Mouse (Mus musculus) layer of hippocampus, postnatal 25 days (tissue): ENCODE data around the gene Cntnap2. TPM values are rescaled to one million over a fixed set of nuclear protein-coding genes. Genes with fewer than 3 reads are reported as not detected.

Experiments
- DNase-seq, 2 experiments: peaks; one replicate each; pipeline ENCODE4 v3.0.0; 2022; ENCODE audit warnings: mixed read lengths in 2 of 2, low spot score in 1 of 2; ENCODE audit errors: extremely low spot score in 1 of 2
- total RNA-seq, 2 experiments: library from RNA; stranded (reverse); gene quantifications; 2 replicates each; pipeline ENCODE4 v1.2.3; 2021

The Cntnap2 gene
- total RNA-seq, 2 experiments from 2014 or later: 125 to 139 TPM

- DNase-seq: no peak
Observed at GRCm38 (mm10) chr6:45871409-45871992, 812.3 kb downstream of the Cntnap2 start.

GRCm38 (mm10) chr6:45885486-45885885 is 826.3 kb downstream of the Cntnap2 start:
- no peak for DNase-seq

- no peak for DNase-seq
Observed at GRCm38 (mm10) chr6:45887901-45888300, 828.7 kb downstream of the Cntnap2 start.

- no peak for DNase-seq
Observed at GRCm38 (mm10) chr6:45938263-45938662, 879.1 kb downstream of the Cntnap2 start.

- DNase-seq: no peak
Observed at GRCm38 (mm10) chr6:45938775-45939174, 879.6 kb downstream of the Cntnap2 start.

- no peak for DNase-seq
Observed at GRCm38 (mm10) chr6:45945144-45945985, 886.2 kb downstream of the Cntnap2 start.

- no peak for DNase-seq
Observed at GRCm38 (mm10) chr6:45954773-45955172, 895.6 kb downstream of the Cntnap2 start.

- no peak for DNase-seq
Observed at GRCm38 (mm10) chr6:45964494-45964893, 905.3 kb downstream of the Cntnap2 start.

GRCm38 (mm10) chr6:45974471-45975154 is 915.5 kb downstream of the Cntnap2 start:
- DNase-seq: no peak

GRCm38 (mm10) chr6:45979171-45979570 is 920.0 kb downstream of the Cntnap2 start:
- DNase-seq: no peak

- DNase-seq: no peak
Observed at GRCm38 (mm10) chr6:45988051-45988450, 928.9 kb downstream of the Cntnap2 start.

- DNase-seq: no peak
Observed at GRCm38 (mm10) chr6:45991086-45991485, 931.9 kb downstream of the Cntnap2 start.

- DNase-seq: no peak
Observed at GRCm38 (mm10) chr6:46022515-46023143, 963.5 kb downstream of the Cntnap2 start.

- no peak for DNase-seq
Observed at GRCm38 (mm10) chr6:46031821-46032594, 972.9 kb downstream of the Cntnap2 start.

- DNase-seq: peak; percentile 14 to 22
Observed at GRCm38 (mm10) chr6:46033108-46033507, 974.0 kb downstream of the Cntnap2 start.

GRCm38 (mm10) chr6:46040671-46041070 is 981.5 kb downstream of the Cntnap2 start:
- no peak for DNase-seq

- DNase-seq: no peak
Observed at GRCm38 (mm10) chr6:46080236-46080635, 1021.1 kb downstream of the Cntnap2 start.

- DNase-seq: no peak
Observed at GRCm38 (mm10) chr6:46081432-46081831, 1022.3 kb downstream of the Cntnap2 start.

- no peak for DNase-seq
Observed at GRCm38 (mm10) chr6:46143189-46143841, 1084.2 kb downstream of the Cntnap2 start.

- DNase-seq: no peak
Observed at GRCm38 (mm10) chr6:46166837-46167236, 1107.7 kb downstream of the Cntnap2 start.
